Mouse (Mus musculus) lung, adult 10 weeks (tissue): ENCODE data around the gene Aamp. TPM values are rescaled to one million over a fixed set of nuclear protein-coding genes. Genes with fewer than 3 reads are reported as not detected.

Experiments
- polyA plus RNA-seq: library from polyadenylated mRNA; stranded (reverse); fragments of 350-450 nt; fragmentation: Illumina TruSeq; extraction: RNeasy Lipid Tissue Mini Kit (QIAGEN cat#74804); gene quantifications from one replicate; pipeline ENCODE4 v1.2.3, GENCODE M21; 2014; ENCODE audit warnings: low read depth, low replicate concordance; ENCODE audit not compliant: insufficient read depth

Gene Aamp
- 124 TPM for polyA plus RNA-seq

DNA sequence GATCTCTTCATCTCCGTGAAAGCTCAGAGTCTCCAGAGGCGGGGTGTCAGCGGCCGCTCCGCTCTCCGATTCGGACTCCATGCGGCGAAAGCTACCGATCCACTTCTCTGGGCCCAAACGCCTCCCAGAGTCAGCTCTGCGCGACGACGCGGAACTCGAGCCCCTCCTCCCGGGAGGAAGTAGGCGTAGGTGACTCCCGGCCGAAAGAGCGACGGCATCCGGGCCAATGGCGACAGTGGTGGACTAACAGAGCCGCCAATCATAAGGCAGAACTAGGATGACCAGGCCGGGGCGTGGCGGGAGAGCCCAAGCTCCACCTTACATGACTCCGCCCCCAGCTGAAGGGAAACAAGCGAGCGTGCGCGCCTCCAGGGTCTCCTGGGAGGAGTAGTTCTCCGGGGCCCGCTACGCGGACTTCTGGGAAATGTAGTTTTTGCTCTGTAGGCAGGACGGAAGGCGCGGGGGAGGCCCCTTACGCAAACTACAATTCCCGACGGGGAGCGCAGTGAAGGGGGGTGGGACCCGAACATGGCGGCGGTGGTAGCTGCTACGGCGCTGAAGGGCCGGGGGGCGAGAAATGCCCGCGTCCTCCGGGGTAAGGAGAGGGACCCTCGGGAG lies at the start of gene Aamp, which contains the start of gene Pnkd:
Gene Aamp, minus strand, starts transcription at position 196 of the 618 bp plus-strand sequence.
Gene Pnkd, plus strand, starts transcription at position 388 of the 618 bp plus-strand sequence.

DNA sequence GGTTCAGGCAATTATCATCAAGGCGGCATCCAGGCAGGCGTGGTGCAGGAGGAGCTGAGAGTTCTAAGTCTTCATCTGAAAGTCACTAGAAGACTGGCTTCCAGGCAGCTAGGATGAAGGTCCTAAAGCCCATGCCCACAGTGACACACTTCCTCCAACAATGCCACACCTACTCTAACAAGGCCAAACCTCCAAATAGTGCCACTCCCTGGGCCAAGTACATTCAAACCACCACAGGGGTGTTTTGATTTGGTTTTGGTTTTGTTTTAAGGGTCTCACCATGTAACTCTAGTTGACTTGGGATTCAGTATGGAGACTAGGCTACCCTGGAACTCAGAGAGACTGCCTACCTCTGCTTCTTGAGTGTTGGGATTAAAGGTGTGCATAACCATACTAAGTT lies 21.0 kb upstream of the Aamp start, which contains the start of gene Tmbim1:
Gene Tmbim1, minus strand, starts transcription at position 101 of the 400 bp plus-strand sequence.

DNA sequence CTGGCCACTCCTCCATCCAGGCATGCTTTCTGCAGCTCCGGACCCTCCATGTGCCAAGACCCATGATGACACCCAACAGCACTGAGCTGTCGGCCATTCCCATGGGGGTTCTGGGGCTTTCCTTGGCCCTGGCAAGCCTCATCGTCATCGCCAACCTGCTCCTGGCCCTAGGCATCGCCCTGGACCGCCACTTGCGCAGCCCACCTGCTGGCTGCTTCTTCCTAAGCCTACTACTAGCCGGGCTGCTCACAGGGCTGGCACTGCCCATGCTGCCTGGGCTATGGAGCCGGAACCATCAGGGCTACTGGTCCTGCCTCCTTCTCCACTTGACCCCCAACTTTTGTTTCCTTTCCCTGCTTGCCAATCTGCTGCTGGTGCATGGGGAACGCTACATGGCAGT lies 6.0 kb downstream of the Aamp start, which contains the start of gene Gpbar1:
Gene Gpbar1, plus strand, starts transcription at position 13 of the 400 bp plus-strand sequence.

DNA sequence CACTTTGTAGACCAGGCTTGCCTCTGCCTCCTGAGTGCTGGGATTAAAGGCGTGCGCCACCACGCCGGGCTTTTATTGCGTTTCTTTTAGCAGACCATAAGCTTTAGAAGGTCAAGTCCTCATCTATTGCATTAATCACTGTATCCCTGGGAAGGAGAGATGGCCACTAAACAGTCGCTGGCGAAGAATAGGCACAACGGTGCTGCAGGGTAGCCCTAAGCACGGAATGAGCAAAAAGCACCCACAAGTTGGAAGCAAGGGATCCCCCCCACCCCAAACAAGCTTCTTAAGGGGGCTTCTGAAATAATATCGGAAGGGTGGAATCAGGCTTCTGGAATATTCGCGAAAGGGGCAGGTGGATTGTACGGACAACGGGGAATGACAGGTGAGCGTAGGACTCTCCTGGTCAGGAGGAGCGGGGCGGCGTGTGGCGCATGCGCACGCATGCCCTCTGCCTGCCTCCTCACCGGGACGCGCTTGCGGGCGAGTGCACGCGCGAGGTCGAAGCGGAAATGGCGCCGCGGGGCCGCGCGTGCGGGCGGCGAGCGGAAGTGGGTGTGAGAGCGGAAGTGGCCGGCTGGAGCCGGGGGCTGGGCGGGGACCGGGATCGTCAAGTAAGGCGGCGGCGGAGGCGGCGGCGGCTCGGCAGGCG lies 48.5 kb downstream of the Aamp start, which contains the start of gene Arpc2:
Gene Arpc2, plus strand, starts transcription at position 147 of the 652 bp plus-strand sequence.

Other genes starting within 250 kb of the Aamp start
- gene Tns1, start 160.3 kb downstream of the Aamp start, polyA plus RNA-seq = 139 TPM
- 1.8 TPM for gene Rufy4, start 159.2 kb downstream of the Aamp start, polyA plus RNA-seq
- gene Cxcr2, start 130.7 kb downstream of the Aamp start, polyA plus RNA-seq = 3.5 TPM
- gene Cxcr1, start 90.1 kb downstream of the Aamp start, polyA plus RNA-seq = 0.51 TPM
- gene Arpc2, start 48.7 kb downstream of the Aamp start, polyA plus RNA-seq = 238 TPM
- not detected for gene Gpbar1, start 6.2 kb downstream of the Aamp start, polyA plus RNA-seq
- 67.9 TPM for gene Pnkd, start 192 bp upstream of the Aamp start, polyA plus RNA-seq
- gene Tmbim1, start 20.9 kb upstream of the Aamp start, polyA plus RNA-seq = 122 TPM
- 6.8 TPM for gene Catip, start 77.4 kb upstream of the Aamp start, polyA plus RNA-seq
- gene Slc11a1, start 90.5 kb upstream of the Aamp start, polyA plus RNA-seq = 9.3 TPM
- gene Ctdsp1, start 106.8 kb upstream of the Aamp start, polyA plus RNA-seq = 77.0 TPM
- 0.31 TPM for gene Vil1, start 124.6 kb upstream of the Aamp start, polyA plus RNA-seq
- 9.2 TPM for gene Cnot9, start 221.3 kb upstream of the Aamp start, polyA plus RNA-seq